Mouse (Mus musculus): Measurements from ENCODE around the gene Eml6.
"Not testable (repeated sequence)": the region's sequence is repeated elsewhere in the genome, so short reads cannot be mapped to it uniquely, and the experiment has no call there.

Gene Eml6

GRCm38 (mm10) chr11:30025835-30026472 is at the start of gene Eml6:
Gene Eml6, minus strand, starts transcription at chr11:30026033.
- peak; percentile 100 for DNase-seq (ENCODE audit: low read depth, low spot score)

GRCm38 (mm10) chr11:30057299-30057698 is 31.5 kb upstream of the Eml6 start:
- peak; percentile 18 for DNase-seq (ENCODE audit: low read depth, low spot score)

GRCm38 (mm10) chr11:30025144-30025543 is 689 bp downstream of the Eml6 start:
- DNase-seq (ENCODE audit: low read depth, low spot score) = no peak

GRCm38 (mm10) chr11:30024261-30025071 is 1.4 kb downstream of the Eml6 start:
- peak; percentile 24 for DNase-seq (ENCODE audit: low read depth, low spot score)

- DNase-seq (ENCODE audit: low read depth, low spot score) = no peak
These were observed 39.6 kb downstream of the Eml6 start for GRCm38 (mm10) chr11:29986257-29986656.

GRCm38 (mm10) chr11:29968874-29969273 is 57.0 kb downstream of the Eml6 start:
- DNase-seq (ENCODE audit: low read depth, low spot score) = no peak

- DNase-seq (ENCODE audit: low read depth, low spot score) = no peak
These were observed 66.5 kb downstream of the Eml6 start for GRCm38 (mm10) chr11:29959366-29959765.

GRCm38 (mm10) chr11:29944661-29945060 is 81.2 kb downstream of the Eml6 start:
- no peak for DNase-seq (ENCODE audit: low read depth, low spot score)

GRCm38 (mm10) chr11:29924332-29924731 is 101.5 kb downstream of the Eml6 start:
- DNase-seq (ENCODE audit: low read depth, low spot score) = no peak

GRCm38 (mm10) chr11:29923851-29924250 is 102.0 kb downstream of the Eml6 start:
- no peak for DNase-seq (ENCODE audit: low read depth, low spot score)

GRCm38 (mm10) chr11:29913180-29913579 is 112.7 kb downstream of the Eml6 start:
- DNase-seq (ENCODE audit: low read depth, low spot score) = no peak

GRCm38 (mm10) chr11:29909330-29909729 is 116.5 kb downstream of the Eml6 start:
- DNase-seq (ENCODE audit: low read depth, low spot score) = no peak

GRCm38 (mm10) chr11:29885160-29885559 is 140.7 kb downstream of the Eml6 start:
- peak; percentile 34 for DNase-seq (ENCODE audit: low read depth, low spot score)

- DNase-seq (ENCODE audit: low read depth, low spot score) = no peak
These were observed 141.5 kb downstream of the Eml6 start for GRCm38 (mm10) chr11:29884355-29884754.

GRCm38 (mm10) chr11:29883024-29883423 is 142.8 kb downstream of the Eml6 start:
- no peak for DNase-seq (ENCODE audit: low read depth, low spot score)

- no peak for DNase-seq (ENCODE audit: low read depth, low spot score)
These were observed 146.2 kb downstream of the Eml6 start for GRCm38 (mm10) chr11:29879641-29880040.

- no peak for DNase-seq (ENCODE audit: low read depth, low spot score)
These were observed 147.9 kb downstream of the Eml6 start for GRCm38 (mm10) chr11:29877981-29878380.

GRCm38 (mm10) chr11:29877280-29877679 is 148.6 kb downstream of the Eml6 start:
- DNase-seq (ENCODE audit: low read depth, low spot score) = no peak

GRCm38 (mm10) chr11:29874781-29875180 is 151.1 kb downstream of the Eml6 start:
- not testable (repeated sequence) for DNase-seq (ENCODE audit: low read depth, low spot score)

- DNase-seq (ENCODE audit: low read depth, low spot score) = no peak
These were observed 155.7 kb downstream of the Eml6 start for GRCm38 (mm10) chr11:29870174-29870573.

- no peak for DNase-seq (ENCODE audit: low read depth, low spot score)
These were observed 161.6 kb downstream of the Eml6 start for GRCm38 (mm10) chr11:29864269-29864668.

GRCm38 (mm10) chr11:29861750-29862397 is 164.0 kb downstream of the Eml6 start:
- peak; percentile 11 for DNase-seq (ENCODE audit: low read depth, low spot score)
